Mouse (Mus musculus): ENCODE results near the gene Tas2r134.

Gene Tas2r134

DNA sequence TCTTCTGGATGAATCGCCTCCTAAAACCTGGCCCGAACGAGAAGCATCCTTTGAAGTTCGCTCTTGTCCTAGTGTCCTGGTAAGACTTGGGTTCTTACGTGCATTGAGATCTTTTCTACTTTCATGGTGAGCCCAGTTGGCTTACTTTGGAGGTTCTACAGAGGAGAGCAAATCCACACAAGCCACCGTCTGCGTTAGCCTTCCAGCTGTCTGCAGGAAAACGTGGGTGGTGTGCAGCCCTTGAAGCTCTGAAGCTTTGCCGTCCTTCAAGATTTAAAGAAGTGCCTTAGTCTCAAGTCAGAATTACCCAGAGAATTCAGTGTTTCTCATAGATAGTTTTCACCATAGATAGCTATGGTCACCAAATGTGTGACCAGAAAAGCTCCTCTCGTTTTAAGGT is 24.8 kb downstream of the Tas2r134 start:
- no peak for DNase-seq (ENCODE audit: low spot score)

DNA sequence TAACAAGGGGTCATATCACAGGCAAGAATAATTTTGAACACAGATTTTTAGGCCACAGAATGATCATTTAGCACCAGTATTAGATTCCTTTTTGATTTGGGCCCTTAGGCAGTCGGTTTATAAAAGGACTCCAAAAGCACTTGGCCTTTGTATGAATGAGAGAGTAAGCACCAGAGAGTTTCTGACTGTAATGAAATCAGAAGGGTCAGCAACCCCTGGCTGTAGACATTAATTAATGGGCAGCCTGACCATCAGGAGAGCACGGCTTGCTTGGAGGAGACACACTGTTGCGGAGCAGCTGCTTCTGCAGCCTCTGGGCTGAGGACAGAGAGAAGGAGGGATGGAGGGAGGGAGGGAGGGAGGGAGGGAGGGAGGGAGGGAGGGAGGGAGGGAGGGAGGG is 30.4 kb downstream of the Tas2r134 start:
- no peak for DNase-seq (ENCODE audit: low spot score)

DNA sequence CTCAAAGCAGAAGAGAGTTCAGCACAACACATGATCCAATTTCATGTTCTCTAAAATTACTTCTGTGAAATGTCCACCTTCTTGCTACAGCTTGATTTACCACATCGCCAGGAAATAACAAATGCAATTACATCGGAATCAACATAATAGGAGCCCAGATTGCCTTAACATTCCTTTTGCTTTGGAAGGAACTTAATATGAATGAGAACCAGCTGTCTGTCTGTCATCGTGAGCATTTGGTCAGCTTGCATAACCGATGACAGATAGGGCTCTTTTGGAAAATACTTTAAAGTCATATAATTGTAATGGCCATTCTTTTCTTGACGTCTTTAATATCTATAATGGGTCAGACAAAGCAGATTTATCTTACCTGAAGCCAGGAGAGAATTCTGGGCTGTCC is 31.0 kb downstream of the Tas2r134 start:
- no peak for DNase-seq (ENCODE audit: low spot score)

DNA sequence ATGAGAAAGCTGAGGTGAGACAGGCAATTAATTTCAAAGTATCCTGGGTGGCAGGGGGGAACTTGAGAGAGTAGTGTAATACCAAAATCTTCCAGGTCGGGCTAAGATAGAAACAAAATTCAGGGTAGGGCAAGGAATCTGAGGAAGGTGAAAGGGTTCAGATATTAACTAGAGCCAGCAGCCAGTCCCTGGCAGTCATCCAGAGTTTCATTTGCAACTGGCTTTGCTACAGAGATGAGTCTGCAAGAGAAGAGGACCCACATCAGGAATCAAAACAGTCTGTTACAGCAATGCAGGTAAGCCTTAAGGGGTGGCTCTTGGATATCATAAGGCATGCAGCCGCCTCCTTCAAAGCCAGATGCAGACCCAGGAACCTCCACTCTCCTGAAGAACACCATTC is 47.0 kb downstream of the Tas2r134 start:
- no peak for DNase-seq (ENCODE audit: low spot score)
